Mouse (Mus musculus) neural tube, embryonic 10.5 days (tissue): Measurements from ENCODE around the gene Atg4a-ps.
"Not testable (repeated sequence)": the region's sequence is repeated elsewhere in the genome, so short reads cannot be mapped to it uniquely, and the experiment has no call there.

ENCODE experiments used
- DNase-seq: peaks from one replicate; pipeline ENCODE4 v3.0.0-alpha.2; 2017; ENCODE audit warnings: low spot score; ENCODE audit errors: extremely low spot score

Atg4a-ps gene

GRCm38 (mm10) chr3:103645968-103646367, at the start of gene Atg4a-ps:
TSS of gene Atg4a-ps (minus strand) at chr3:103646068.
- DNase-seq: not testable (repeated sequence)

- DNase-seq: no peak
Observed at GRCm38 (mm10) chr3:103695556-103695955, 49.7 kb upstream of the Atg4a-ps start.

GRCm38 (mm10) chr3:103690506-103690905, 44.6 kb upstream of the Atg4a-ps start:
- no peak for DNase-seq

- no peak for DNase-seq
Observed at GRCm38 (mm10) chr3:103689043-103689442, 43.2 kb upstream of the Atg4a-ps start.

- DNase-seq: no peak
Observed at GRCm38 (mm10) chr3:103683966-103684319, 38.1 kb upstream of the Atg4a-ps start.

GRCm38 (mm10) chr3:103683234-103683965, 37.5 kb upstream of the Atg4a-ps start:
- DNase-seq: peak; percentile 24

- DNase-seq: no peak
Observed at GRCm38 (mm10) chr3:103682473-103682872, 36.6 kb upstream of the Atg4a-ps start.

- no peak for DNase-seq
Observed at GRCm38 (mm10) chr3:103678811-103679210, 32.9 kb upstream of the Atg4a-ps start.

- DNase-seq: no peak
Observed at GRCm38 (mm10) chr3:103672716-103673115, 26.8 kb upstream of the Atg4a-ps start.

- DNase-seq: no peak
Observed at GRCm38 (mm10) chr3:103672113-103672512, 26.2 kb upstream of the Atg4a-ps start.

- DNase-seq: no peak
Observed at GRCm38 (mm10) chr3:103663385-103663784, 17.5 kb upstream of the Atg4a-ps start.

- DNase-seq: no peak
Observed at GRCm38 (mm10) chr3:103661714-103662113, 15.8 kb upstream of the Atg4a-ps start.

- DNase-seq: no peak
Observed at GRCm38 (mm10) chr3:103660012-103660411, 14.1 kb upstream of the Atg4a-ps start.

GRCm38 (mm10) chr3:103650406-103650805, 4.5 kb upstream of the Atg4a-ps start:
- no peak for DNase-seq

GRCm38 (mm10) chr3:103649716-103650115, 3.8 kb upstream of the Atg4a-ps start:
- DNase-seq: no peak

- DNase-seq: no peak
Observed at GRCm38 (mm10) chr3:103648486-103648885, 2.6 kb upstream of the Atg4a-ps start.

GRCm38 (mm10) chr3:103647164-103647867, 1.4 kb upstream of the Atg4a-ps start:
- DNase-seq: no peak

GRCm38 (mm10) chr3:103641301-103641700, 4.6 kb downstream of the Atg4a-ps start:
- DNase-seq: no peak

- peak; percentile 37 for DNase-seq
Observed at GRCm38 (mm10) chr3:103640226-103640803, 5.6 kb downstream of the Atg4a-ps start.

- no peak for DNase-seq
Observed at GRCm38 (mm10) chr3:103637641-103638040, 8.2 kb downstream of the Atg4a-ps start.

- DNase-seq: no peak
Observed at GRCm38 (mm10) chr3:103634256-103634655, 11.6 kb downstream of the Atg4a-ps start.

- no peak for DNase-seq
Observed at GRCm38 (mm10) chr3:103633831-103634230, 12.0 kb downstream of the Atg4a-ps start.
